Mouse (Mus musculus) adrenal gland, adult (tissue): ENCODE data around the gene Jmjd6.

Experiments
- DNase-seq, 2 experiments: peaks; one replicate each; pipeline ENCODE4 v3.0.0; 2022 to 2023; ENCODE audit warnings: low spot score in 1 of 2; ENCODE audit not compliant: inconsistent age in 2 of 2

The Jmjd6 gene

GRCm38 (mm10) chr11:116807938-116808606, 35.2 kb downstream of the Jmjd6 start:
- peak; percentile 88 to 95 for DNase-seq

DNA sequence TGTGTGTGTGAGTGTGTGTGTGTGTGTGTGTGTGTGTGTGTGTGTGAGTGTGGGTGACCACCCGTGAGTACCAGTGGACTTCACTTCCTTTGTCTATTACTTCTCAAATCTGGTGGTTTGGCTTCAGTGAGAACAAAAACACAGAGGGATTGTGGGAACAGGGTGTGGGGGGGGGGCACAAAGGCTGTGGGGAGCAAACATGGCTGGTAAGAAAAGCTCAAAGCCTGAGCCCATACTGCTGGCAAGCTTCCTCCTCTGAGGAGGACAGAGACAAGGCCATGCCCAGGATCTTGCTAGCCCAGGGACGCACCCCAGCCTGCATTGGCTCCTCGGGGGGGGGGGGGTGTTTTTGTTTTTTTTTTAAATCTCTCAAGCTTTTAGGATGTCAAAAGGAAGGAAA, 35.7 kb downstream of the Jmjd6 start:
- DNase-seq = peak; percentile 25 to 64

DNA sequence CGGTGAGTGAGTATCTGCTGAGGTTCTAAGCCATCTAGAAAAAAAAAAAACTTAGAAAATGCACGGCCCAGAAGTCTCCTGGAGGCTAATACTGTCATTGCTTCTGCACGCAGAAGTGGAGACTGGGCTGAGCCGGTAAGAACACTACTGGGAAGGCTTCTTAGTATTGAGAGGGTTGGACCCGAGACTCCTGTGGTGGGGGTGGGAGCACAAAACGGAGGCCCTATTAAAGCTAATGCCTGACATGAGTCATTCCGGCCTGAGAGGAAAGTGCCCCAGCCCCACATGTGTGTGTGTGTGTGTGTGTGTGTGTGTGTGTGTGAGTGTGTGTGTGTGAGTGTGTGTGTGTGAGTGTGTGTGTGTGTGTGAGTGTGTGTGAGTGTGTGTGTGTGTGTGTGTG, 36.1 kb downstream of the Jmjd6 start:
- peak in 1 of 2 experiments; percentile 48 for DNase-seq

- peak in 1 of 2 experiments; percentile 41 for DNase-seq
Observed at GRCm38 (mm10) chr11:116806136-116807071, 36.8 kb downstream of the Jmjd6 start.

DNA sequence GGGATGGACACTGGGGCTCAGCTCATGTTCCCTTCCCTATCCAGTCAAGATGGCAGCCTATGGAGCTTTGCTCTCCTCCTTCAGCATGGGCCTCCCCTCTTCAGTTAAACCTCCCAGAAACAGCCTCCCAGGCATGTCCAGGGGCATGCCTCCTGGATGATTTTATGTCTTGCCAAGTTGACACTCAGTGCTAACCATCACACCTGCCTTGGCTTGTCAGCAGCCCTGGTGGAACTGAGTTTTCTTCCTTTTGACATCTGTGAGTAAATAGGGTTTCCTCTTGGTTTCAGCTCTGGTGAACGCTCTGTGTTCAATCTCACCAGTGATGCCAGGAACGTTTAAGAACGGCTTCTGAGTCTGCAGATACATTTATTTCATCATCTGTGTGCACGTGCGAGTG, 40.5 kb downstream of the Jmjd6 start:
- no peak for DNase-seq

- no peak for DNase-seq
Observed at GRCm38 (mm10) chr11:116801106-116801505, 42.1 kb downstream of the Jmjd6 start.

DNA sequence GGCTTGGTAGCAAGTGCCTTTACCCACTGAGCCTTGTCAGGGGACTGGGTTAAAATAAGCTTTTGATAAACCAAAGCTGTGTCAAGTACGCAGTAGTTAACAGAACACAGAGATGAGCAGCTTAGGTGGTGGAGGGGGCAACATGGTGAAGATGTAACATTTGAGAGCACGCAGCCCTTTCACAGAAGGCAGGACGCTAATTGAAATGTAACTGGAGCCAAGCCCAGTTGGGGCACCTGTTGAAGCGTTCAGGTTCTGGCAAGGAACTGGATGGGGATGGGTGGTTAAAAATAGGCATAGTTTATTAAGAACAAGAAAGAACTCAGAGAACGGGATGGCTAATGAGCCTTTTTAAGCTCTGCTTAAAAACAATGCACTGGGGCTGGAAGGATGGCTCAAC, 43.9 kb downstream of the Jmjd6 start:
- no peak for DNase-seq
